Mouse (Mus musculus) embryo, embryonic 11 days (tissue): ENCODE data around the gene Col26a1.

Experiments
- DNase-seq: peaks from one replicate; pipeline ENCODE4 v3.0.0-alpha.2; 2015

Gene Col26a1

DNA sequence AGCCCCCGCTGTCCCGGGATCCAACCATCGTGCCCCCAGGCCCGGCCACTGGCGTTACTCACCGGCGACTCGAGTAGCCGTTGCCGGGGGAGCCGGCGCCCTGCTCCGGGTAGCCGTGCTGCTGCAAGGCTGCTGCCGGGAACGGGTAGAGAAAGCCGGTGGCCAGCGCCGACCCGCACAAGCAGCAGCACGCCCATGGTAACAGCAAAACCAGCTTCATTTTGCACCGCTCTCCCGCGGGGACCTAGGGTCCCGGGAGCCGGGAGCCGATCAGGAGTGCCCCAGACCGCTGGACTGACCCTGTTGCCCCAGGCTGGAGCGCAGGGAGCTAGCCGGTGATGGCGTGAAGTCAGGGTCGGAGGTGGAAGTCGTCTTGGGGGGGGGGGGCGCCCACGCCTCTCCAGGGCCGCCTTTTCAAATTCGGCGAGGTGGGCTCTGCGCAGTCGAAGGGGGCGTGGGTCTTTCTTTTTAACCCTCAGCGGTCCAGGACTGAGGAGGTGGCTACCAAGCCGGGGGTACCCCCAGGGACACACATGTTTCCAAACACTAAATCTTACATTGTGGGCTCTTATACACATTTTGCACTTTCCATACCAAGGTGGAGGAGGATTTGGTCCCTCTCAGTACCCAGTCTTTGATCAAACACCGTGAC, at the start of gene Col26a1:
Gene Col26a1 (minus strand): TSS at position 422 of the 652 bp plus-strand sequence.
- peak; percentile 72 for DNase-seq

- no peak for DNase-seq
These were observed 48.9 kb upstream of the Col26a1 start for GRCm38 (mm10) chr5:136931896-136932295.

GRCm38 (mm10) chr5:136929073-136929472, 46.1 kb upstream of the Col26a1 start:
- DNase-seq: peak; percentile 89

- DNase-seq: no peak
These were observed 40.9 kb upstream of the Col26a1 start for GRCm38 (mm10) chr5:136923751-136924478.

GRCm38 (mm10) chr5:136922830-136923229, 39.8 kb upstream of the Col26a1 start:
- no peak for DNase-seq

DNA sequence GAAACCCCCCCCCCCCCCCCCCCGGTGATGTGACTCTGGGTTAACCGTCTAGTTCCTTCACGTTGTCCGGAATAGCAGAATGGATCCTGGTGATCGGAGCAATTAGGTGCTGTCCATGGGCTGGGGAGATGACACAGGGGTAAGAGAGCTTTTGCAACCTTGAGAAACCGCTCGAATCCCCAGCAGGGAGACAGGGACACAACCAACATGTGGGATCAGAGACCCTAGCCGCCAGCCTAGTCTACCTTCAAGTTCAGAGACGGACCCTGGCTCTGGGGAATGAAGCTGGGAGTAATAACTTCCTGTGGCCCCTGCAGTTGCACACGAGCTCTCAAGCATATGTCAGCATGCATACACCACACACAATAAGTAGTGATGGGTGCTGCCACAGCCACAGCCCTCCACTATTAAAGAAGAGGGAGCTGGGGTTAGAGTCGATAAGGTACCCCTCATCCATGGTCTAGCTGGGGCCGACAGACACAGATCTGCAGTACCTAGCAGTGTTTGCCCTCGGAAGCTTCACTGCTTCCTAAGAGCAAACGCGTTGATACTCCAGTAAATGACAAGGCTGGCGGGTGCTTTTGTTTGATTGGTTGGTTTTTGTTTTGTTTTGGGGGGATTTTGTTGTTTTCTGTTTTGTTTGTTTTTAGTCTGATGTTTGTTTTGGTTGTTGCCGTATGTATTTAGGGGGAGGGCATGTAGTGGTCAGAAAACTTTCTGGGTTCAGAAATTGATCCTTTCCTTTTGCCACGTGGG, 36.7 kb upstream of the Col26a1 start:
- peak; percentile 34 for DNase-seq

DNA sequence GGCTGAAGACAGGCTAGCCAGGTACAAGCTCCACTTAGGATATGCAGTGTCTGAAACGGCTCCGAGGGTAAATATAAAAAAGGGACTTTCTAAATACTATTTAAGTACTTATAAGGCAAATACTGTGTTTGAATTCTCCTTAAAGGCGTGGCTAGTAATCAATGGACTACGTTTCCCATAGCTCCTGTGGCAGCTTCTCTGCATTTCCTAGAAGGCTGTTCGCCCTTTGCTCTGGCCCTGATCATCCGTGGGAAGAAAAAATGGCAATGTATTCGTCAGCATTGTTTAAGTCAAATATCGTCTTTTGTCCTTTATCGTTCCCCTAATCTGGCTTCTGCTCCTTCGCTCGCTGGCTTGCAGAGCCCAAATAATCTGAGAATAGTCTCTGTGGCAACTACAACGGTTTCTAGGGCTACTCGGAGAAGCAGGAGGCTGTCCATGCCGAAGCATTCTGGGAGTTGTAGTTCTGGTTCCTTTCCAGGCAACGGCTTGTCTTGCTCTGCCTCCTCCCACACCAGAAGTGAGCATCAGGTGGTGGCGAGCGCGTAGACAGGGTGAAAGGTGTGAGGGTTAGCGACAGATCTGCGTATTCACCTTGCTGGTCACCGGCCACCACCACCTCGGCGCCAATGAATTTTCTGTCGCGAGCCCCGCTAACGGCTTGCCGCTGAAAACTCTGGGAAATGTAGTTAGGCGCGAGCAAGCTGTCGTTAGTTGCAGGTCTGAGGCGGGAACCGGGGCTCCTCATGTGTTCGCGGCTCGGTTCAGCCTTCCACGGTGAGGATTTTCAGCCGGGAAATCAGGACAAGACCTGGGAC, 35.9 kb upstream of the Col26a1 start:
- DNase-seq: peak; percentile 89

DNA sequence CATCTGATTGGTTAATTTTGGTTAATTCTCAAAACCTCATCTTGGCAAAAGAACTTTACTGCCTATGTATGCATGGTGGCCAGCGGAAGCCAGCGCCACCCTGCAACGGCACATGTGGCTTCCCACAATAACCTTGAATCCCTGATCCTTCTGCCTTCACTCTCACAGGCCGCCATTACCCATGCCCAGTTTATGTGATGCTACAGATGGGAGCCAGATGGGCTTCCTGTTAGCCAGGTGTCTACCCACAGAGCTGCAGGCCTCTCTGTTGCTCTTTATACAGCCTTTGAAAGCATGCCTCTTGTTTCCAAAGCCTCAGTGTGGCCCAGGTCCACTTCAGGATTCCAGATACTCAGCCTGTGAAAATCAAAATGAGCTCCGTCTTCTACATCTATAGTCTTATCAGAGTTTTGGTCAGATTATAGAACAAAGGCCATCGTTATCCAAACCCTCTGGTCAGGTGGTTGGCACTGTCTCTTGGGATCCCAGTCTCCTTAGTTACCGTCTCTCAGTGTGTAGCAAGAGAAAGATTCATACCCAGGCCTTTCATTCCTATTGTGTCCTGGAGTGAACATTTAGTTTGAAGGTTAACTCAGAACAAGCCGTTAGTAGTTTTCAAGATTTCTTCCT, 34.7 kb upstream of the Col26a1 start:
- DNase-seq: no peak

DNA sequence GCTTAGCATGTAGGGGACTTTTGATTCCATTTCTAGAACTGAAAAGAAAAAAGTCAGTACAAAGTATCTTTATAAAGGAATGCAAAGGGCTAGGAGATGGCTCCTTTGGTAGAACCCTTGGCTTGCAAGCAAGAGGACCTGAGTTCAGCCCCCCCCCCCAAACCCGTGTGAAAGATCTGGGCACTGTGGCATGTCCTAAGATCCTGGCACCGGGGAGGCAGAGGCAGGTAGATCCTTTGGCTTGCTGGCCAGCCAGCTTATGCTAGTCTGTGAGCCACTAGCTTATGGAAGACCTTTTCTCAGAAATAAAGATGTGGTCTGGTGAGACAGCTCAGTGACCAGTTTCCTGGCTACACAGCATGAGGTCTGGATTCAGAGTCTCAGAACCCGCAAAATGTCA, 31.2 kb upstream of the Col26a1 start:
- DNase-seq: no peak

GRCm38 (mm10) chr5:136907991-136908857, 25.2 kb upstream of the Col26a1 start, which contains the start of gene Ift22:
Ift22 (plus strand) TSS chr5:136908150.
- peak; percentile 94 for DNase-seq

GRCm38 (mm10) chr5:136907587-136907986, 24.6 kb upstream of the Col26a1 start:
- no peak for DNase-seq

GRCm38 (mm10) chr5:136905630-136906029, 22.6 kb upstream of the Col26a1 start:
- DNase-seq: no peak

DNA sequence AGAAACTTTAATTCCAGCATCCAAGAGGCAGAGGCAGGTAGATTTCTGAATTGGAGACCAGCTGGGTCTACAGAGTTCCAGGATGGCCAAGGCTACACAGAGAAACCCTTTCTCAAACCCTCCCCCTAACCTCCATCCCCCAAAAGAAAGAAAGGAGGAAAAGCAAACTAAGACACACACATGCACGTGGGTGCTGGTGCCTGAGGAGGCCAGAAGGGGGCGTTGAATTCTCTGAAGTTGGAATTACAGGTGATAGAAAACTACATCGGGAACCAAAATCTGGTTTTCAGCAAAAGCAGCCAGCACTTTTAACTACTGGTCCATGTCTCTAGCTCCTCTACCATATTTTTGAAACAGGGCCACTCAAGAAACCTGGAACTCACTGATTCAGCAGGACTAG, 21.6 kb upstream of the Col26a1 start:
- DNase-seq: no peak

- peak; percentile 24 for DNase-seq
These were observed 12.5 kb upstream of the Col26a1 start for GRCm38 (mm10) chr5:136895529-136895963.

DNA sequence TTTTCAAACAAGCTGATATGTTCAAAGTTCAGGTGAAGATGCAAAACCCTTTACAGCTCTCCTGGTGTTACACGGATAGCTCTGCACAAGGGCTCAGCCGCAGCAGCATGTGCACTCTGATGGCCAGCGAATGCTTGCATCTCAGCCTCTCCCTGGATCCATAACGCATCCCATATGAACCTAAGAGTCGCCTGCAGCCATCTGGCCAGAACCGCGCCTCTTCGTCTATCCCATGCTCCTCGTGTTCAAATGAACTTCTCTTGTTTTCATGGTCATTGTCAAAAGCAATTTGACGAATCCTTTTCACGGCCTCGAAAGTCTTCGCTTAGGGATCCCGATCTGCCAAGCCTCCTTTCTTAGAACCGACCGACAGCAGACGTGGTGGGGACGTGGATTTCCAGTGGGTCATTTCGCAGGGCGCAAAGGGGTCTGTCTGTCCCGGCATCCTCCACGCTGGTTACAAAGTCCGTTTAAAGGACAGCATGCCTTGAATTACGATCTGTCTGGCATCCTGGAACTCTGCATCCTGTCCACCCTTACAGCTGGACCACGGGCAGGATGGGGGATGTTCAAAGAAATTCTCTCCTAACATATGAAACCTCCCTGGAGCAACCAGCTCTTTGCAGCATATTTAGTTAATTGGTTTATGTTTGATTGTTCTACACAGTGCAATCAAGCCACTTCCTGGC, 12.0 kb upstream of the Col26a1 start:
- DNase-seq: peak; percentile 45

- peak; percentile 70 for DNase-seq
These were observed 5.7 kb upstream of the Col26a1 start for GRCm38 (mm10) chr5:136888539-136889355.

- peak; percentile 61 for DNase-seq
These were observed 3.9 kb upstream of the Col26a1 start for GRCm38 (mm10) chr5:136886957-136887356.

GRCm38 (mm10) chr5:136882055-136882787, 788 bp downstream of the Col26a1 start:
- no peak for DNase-seq
